Mouse (Mus musculus) brain, embryonic 14.5 days (tissue): ENCODE measurements around the gene S100a6.

Experiments used
- CTCF ChIP-seq: fragments of 200-500 bp; IDR thresholded peaks from 2 replicates; pipeline ENCODE4 v1.5.1; 2012; ENCODE audit warnings: inconsistent platforms, mild to moderate bottlenecking, moderate library complexity, borderline replicate concordance; ENCODE audit not compliant: insufficient read depth, insufficient read length; ENCODE audit errors: extremely low read depth
- POLR2A ChIP-seq: fragments of 200-500 bp; IDR thresholded peaks from 2 replicates; pipeline ENCODE4 v1.6.1; 2012; ENCODE audit warnings: mild to moderate bottlenecking, inconsistent platforms, borderline replicate concordance; ENCODE audit not compliant: poor library complexity, insufficient read depth, insufficient read length, severe bottlenecking; ENCODE audit errors: extremely low read depth

GRCm38 (mm10) chr3:90605049-90605448 is 7.6 kb upstream of the S100a6 start:
- no peak for TF ChIP-seq CTCF
- TF ChIP-seq POLR2A = no peak
